Mouse (Mus musculus): ENCODE results near the gene Smim14.
"Not testable (repeated sequence)": the region's sequence is repeated elsewhere in the genome, so short reads cannot be mapped to it uniquely, and the experiment has no call there.

Gene Smim14

DNA sequence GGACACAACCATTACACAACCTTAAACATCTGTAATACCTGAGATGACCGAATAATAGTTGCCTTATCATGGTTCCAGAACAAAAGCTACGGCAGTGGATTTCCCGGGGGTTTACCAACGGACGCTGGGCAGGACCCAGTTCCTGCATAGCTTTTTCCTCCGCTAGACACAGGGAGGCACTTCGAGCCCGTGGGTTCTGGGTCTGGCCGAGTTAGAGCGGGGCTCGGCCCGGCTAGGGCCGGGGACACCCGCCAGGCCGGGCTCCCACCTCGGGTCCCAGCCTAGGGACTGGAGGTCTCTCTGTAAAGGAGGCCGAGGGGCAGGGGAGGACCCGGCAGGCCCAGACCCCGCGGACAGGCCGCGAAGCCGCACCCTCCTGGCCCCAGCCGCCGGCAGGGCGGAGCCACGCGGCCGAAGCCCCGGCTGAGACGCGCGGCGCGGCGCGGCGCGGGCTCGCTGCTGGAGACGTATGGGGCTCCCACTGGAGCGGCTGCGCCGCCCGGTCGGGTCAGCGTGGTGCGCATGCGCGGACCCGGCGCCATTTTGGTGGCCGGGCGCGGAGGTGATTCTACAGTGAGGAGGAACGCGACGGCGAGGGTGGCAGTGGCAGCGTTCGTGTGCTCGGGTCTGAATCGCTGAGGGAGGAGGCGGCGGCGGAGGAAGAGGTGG, at the start of gene Smim14, which contains the start of gene Ube2k:
TSS of gene Smim14 (minus strand) at position 434 of the 669 bp plus-strand sequence.
TSS of gene Ube2k (plus strand) at position 483 of the 669 bp plus-strand sequence.
- peak; percentile 91 to 95 for DNase-seq (ENCODE audit: low spot score in 2 of 2)

DNA sequence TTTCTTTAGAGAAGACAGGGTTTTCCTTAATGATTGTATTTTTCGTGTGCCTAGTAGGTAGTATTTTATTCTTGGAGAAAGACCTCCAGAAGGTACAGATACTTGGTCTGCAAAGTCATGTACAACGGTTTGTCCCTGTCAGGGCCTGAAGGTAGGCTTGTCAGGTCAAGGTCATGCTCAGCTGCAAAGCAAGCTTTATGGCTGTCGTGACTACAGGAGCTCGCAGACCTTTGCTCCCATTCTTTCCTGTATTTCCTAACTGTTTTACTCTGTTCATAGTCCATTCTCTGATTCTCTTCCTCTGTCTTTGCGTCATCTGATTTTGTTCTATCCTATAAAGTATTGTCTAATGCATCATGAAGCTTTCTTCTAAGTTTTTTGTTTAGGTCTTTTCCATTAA, 49.3 kb upstream of the Smim14 start:
- DNase-seq (ENCODE audit: low spot score in 2 of 2), result no peak

DNA sequence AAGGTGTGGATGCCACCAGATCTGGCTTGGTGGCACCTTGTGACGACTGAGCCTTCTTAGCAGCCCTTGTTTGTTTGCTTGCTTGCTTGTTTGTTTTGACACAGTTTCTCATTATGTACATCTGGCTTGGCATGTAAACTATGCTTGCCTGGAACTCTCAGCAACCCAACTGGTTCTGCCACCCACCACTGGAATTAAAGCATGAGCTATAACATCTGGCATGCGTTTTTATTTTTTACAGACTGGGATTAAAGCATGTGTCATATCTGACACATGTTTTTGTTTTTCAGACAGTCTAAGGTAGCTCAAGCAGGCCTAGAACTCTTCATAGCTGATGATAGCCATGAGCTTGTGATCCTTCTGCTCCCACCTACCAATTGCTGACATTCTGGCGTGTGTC, 41.6 kb upstream of the Smim14 start:
- DNase-seq (ENCODE audit: low spot score in 2 of 2), result no peak

DNA sequence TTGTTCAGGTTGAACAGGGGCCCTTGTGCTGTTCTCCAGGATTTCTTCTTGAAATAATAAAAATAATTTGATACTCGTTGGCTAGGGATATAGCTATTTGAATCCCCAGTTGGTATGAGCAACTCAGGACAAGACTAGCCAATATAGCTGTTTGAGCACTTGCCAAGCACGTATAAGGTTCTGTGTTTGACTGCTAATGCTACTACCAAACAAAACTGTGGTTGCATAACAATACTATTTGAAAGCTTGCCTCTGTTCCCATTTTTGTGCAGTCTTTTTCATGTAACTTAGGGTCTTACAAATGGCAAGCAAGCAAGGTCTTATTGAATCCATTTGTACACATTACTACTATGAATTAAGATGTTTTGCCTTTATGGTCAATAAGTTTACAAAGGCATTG, 38.9 kb upstream of the Smim14 start:
- DNase-seq (ENCODE audit: low spot score in 2 of 2), result no peak

GRCm38 (mm10) chr5:65574876-65575275, 37.9 kb upstream of the Smim14 start:
- DNase-seq (ENCODE audit: low spot score in 2 of 2), result no peak

- DNase-seq (ENCODE audit: low spot score in 2 of 2), result no peak
Measured at GRCm38 (mm10) chr5:65565486-65565885, 28.5 kb upstream of the Smim14 start.

DNA sequence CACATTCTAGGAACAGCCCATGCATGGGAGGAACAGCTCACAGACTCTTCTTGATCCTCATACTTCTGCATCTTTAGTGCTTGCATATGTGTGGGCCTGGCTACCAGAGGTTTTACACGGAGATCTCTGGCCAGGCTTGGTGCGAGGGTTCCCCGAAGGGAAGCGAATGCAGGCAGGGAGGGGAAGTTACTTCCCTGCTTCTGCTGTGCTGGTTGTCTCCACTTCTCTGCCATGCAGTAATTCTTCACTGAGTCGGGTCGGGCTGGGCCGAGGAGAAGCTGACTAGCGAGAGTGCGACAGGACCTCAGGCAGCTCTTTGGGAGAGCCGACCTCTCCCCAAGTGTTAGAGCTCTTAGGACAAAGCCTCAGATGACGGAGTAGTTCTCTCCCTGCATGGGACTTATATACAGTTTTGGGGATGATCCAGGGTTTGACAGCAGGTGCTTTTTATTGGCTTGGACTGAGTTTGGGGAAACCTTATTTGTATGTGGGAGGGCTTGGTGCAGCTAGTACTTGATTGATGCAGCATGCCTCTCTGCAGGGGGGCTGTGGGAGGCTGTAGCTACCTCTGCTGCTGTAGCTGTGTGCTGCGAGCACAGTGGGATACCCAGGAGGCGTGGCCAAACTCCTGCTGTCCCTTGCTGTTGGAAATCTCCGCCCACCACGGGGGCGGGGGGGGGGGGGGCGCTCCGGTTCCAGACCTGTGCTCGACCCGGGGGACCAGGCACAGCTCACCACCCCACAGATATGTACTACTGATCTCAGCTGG, 24.3 kb upstream of the Smim14 start:
- DNase-seq (ENCODE audit: low spot score in 2 of 2), result no peak

DNA sequence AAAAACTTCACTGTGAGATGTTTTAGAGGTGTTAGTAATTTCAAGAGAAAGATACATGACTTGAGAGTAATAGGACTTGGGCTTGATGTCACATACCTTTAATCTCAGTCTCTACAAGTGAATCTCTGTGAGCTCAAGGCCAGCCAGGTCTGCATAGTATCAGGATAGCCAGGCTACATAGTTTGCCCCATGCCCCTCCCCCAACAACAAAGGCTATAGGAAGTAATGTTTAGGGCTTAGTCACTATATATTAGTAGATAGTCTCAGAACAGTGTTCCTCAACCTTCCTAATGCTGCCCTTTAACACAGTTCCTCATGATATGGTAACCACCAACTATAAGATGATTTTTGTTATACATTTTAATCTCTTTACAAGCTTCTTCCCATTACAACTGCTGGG, 20.1 kb upstream of the Smim14 start:
- DNase-seq (ENCODE audit: low spot score in 2 of 2), result no peak

DNA sequence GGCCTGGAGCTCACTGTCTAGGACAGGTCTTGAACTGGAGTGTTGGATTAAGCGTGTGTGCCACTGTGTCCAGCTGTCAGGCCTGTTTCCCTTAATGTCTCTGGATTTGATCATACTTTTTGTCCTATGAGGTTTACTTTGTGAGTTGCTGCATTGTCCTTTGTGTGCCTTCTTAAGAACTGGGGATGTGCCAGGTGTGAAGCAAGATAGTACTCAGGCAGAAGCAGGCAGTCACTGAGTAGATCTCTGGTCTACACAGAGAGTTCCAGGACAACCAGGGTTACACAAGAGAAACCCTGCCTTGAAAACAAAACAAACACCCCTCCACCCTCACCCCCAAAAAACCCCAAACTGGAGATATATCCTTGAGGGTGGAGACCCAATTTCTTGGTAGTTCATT, 12.7 kb upstream of the Smim14 start:
- no peak for DNase-seq (ENCODE audit: low spot score in 2 of 2)

DNA sequence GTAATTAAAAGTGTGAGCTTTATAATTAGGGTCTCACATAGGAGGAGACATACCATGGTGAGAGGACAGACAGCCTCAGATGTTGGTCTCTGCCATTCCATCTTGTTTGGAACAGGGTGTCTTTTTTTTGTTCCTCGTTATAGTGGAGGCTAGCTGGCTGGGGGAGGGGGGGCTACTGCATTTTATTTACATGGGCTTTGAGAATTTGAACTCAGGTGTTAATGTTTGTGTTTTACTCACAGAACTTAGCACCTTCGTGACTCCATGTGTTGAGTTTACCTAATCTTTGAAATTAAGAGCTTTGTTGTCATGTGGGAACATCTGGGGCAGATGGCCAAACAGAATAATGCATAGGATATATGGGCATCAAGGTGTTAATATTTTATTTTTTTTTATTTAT, 7.6 kb upstream of the Smim14 start:
- DNase-seq (ENCODE audit: low spot score in 2 of 2), result no peak

DNA sequence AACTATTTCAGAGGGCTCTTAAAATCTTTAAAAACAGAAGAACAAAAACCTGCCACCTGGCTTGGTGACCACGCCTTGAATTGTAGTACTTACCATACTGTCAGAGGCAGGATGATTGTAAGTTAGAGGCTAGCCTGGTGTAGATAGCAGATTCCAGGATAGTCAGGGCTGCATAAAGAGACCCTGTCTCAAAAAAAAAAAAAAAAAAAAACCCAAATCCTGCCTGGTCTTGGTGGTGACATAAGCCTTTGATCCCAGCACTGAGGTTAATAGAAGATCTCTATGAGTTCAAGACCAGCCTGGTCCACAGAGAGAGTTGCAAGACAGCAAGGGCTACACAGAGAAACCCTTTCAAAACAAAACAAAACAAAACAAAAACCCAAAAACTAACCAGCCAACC, 6.5 kb upstream of the Smim14 start:
- DNase-seq (ENCODE audit: low spot score in 2 of 2), result no peak

DNA sequence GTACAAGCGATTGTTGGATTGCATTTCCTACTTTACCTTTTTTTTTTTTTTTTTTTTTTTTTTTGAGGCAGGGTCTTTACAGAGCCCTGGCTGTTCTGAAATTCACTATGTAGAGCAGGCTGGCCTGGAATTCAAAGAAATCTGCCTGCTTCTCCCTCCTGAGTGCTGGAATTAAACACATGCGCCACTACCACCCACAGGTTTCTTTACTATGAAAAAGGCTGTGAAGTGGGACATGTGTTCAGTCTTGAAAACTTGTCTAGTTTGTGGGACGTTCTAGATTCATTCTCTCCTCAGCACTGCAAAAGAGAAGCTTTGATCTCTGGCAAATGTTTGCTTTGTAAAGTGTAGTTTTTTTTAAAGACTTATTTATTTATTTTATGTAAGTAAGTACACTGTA, 4.9 kb upstream of the Smim14 start:
- DNase-seq (ENCODE audit: low spot score in 2 of 2), result no peak

- no peak for DNase-seq (ENCODE audit: low spot score in 2 of 2)
Measured at GRCm38 (mm10) chr5:65539786-65540185, 2.8 kb upstream of the Smim14 start.

- no peak for DNase-seq (ENCODE audit: low spot score in 2 of 2)
Measured at GRCm38 (mm10) chr5:65538829-65539228, 1.8 kb upstream of the Smim14 start.

DNA sequence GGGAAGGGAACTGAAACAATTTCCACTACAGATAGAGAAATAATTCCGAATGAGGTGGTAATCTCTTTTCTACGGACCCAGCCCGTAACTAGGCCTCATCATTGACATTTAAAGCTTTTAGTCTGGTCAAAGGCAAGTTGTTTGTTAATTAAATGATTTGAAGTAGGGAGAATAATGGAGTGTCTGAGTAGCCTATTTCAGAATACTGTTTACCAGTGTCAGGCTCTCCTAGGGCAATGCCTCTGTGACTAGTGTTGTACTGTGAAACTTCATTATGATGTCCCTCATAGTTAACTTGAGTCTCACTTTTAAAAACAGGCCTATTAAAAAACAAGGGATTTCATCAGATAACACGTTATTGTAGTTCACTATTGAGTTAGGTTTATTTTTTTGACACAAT, 1.1 kb upstream of the Smim14 start:
- DNase-seq (ENCODE audit: low spot score in 2 of 2), result no peak

DNA sequence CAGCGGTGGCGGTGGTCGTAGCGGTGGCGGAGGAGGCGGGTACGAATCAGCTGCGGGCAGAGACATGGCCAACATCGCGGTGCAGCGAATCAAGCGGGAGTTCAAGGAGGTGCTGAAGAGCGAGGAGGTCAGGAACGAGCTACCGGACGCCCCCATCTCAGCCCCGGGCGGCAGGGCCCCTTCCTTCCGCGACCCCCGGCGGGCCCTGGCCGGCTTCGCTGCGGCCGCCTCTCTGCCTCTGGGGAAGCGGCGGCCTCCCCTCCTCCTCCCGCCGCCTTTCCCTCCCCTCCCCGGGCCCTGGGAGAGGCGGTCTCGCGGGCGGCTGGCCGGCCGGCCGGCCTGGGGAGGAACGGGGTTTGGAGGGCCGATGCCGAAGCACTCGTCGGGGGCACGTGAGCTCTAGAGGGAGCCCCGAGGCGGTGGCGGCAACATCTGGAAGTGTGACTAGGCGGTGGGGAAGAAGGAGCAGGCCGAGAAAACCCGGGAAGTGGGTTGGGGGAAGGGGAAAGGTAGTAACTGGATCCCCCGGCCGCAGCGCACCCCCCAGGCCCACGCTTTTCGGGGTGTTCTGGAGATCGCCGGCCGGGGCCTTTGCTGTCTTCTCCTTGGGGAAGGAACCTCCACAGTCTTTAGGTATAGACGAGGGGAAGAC, 562 bp upstream of the Smim14 start:
- DNase-seq (ENCODE audit: low spot score in 2 of 2), result peak in 1 of 2 experiments; percentile 33

DNA sequence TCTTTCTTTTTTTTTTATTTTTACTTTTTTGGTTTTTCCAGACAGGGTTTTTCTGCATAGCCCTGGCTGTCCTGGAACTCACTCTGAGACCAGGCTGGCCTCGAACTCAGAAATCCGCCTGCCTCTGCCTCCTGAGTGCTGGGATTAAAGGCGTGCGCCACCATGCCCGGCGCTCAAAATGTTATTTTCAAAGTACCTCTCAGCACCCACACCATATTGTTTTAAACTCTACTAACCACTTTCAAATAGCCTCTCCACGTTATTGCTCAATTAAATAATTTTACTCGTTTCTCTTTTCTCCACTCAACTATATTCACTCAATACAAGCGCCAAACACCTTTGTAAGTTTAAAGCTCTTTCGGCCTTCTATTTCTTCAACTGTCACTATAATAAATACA, 917 bp downstream of the Smim14 start:
- not testable (repeated sequence) for DNase-seq (ENCODE audit: low spot score in 2 of 2)

DNA sequence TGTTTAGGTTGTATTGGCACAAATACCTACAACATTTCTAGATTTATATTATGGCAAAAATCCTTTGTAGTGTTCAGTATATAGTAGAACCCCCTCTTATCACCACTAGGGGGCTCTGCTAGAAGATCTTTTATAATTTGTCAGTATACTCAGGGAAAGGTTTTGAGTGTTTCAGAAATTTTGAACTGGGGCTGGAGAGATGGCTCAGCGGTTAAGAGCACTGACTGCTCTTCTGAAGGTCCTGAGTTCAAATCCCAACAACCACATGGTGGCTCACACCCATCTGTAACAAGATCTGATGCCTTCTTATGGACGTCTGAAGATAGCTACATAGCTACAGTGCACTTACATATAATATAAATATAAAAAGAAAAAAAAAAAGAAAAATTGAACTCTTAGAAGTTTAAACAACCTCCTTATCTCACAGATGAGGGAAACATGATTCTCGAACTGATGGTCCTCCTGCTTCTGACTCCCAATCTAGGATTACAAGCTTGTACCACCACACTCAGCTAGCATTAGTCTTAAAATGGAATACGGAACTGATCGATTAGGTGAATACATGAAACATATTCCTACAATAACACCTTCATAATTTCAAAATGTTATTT, 1.4 kb downstream of the Smim14 start:
- DNase-seq (ENCODE audit: low spot score in 2 of 2), result peak in 1 of 2 experiments; percentile 52

DNA sequence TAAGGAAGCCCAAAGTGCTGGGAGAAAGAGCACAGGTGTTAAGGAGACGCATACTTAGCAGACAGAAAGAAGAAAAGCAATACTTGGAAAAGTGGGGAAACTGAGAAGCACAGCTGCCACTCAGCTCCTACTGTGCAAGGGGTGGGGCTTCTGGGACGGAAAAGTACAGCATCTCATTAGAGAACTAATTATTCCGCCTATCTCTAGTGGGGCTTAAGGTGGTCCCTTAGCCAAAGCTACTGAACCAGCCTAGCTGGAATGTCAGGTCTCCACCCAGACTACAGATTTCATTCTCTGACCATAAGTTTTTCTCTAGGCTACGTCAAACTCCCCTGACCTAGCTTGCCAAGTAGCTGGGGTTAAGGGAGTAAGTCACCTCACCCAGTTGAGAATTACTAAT, 2.5 kb downstream of the Smim14 start:
- no peak for DNase-seq (ENCODE audit: low spot score in 2 of 2)

- DNase-seq (ENCODE audit: low spot score in 2 of 2), result no peak
Measured at GRCm38 (mm10) chr5:65531283-65531682, 5.7 kb downstream of the Smim14 start.

DNA sequence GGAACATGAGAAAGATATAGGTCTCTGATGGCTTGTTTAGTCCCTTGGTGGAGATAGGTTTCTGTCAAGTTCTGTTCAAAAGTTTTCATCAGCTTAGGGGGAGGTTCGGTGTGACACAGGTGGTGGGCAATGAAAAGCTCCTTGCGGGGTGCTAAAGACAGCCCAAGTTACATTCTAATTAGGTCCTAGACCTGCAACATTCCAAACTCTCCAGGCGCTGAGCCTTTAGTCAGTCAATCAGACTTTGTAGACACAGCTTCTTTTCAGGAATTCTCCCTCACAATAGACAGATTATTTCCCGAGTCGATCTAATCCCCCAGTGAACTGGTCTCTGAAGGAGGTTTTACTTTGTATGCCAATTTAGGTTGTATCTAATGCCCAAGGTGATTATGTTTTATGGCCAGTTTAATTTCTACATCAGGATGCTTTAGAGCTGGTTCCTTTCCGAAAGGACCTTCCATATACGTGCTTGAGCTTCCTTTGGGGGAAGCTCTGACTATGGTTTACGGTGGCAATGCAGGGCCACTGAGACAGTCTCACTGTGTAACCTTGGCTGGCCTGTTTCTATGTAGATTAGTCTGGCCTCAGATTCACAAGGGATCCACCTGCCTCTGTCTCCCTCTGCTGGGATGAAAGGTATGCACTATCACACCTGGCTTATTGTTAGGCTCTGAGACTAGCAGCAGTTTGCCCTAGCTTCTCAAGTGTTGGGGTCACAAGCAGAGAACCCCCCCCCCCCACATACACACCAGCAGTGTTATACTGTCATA, 11.1 kb downstream of the Smim14 start:
- peak in 1 of 2 experiments; percentile 15 for DNase-seq (ENCODE audit: low spot score in 2 of 2)

DNA sequence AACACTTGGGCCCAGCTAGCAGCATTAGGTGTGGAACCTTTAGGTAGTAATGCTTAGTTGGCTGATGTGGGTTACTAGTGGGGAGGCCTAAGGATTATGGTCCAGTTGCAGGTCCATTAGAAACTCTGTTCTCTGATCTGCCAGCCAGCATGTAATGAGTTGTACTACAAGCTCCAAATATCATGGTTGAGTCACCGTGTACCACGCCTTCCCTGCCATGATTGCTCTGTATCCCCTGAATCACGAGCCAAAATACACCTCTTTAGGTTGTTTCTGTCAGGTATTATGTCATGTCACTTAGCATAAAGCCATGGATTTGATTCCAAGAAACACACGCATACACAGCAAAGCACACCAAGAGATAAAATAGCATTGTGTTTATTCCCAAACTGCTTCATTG, 12.2 kb downstream of the Smim14 start:
- DNase-seq (ENCODE audit: low spot score in 2 of 2), result no peak
